Mouse (Mus musculus) embryonic facial prominence, embryonic 10.5 days (tissue): ENCODE measurements around the gene Gse1. TPM values are rescaled to one million over a fixed set of nuclear protein-coding genes. Genes with fewer than 3 reads are reported as not detected.
A peak's percentile ranks its signal among the peaks of the same experiment; 100 is the strongest.

Source experiments
- DNase-seq: peaks from one replicate; pipeline ENCODE4 v3.0.0-alpha.2; 2017; ENCODE audit warnings: low spot score
- H3K27ac ChIP-seq: fragments of 300-500 bp; sonication (generic); replicated peaks from 2 replicates; pipeline ENCODE4 v1.5.1; 2016; ENCODE audit warnings: mild to moderate bottlenecking
- H3K27me3 ChIP-seq: fragments of 300-500 bp; sonication (generic); replicated peaks from 2 replicates; pipeline ENCODE4 v1.6.1; 2016; ENCODE audit warnings: low read depth, mild to moderate bottlenecking; ENCODE audit not compliant: poor library complexity, severe bottlenecking
- H3K36me3 ChIP-seq: fragments of 300-500 bp; sonication (generic); replicated peaks from 2 replicates; pipeline ENCODE4 v1.6.1; 2016; ENCODE audit warnings: mild to moderate bottlenecking, moderate library complexity
- H3K4me1 ChIP-seq: fragments of 300-500 bp; sonication (generic); 2 replicates; pipeline ENCODE4 v1.6.1; 2016
- H3K4me3 ChIP-seq: fragments of 300-500 bp; sonication (generic); 2 replicates; pipeline ENCODE4 v1.5.1; 2016; ENCODE audit warnings: mild to moderate bottlenecking, moderate library complexity
- H3K9me3 ChIP-seq: fragments of 300-500 bp; sonication (generic); 2 replicates; pipeline ENCODE4 v1.6.1; 2016; ENCODE audit warnings: mild to moderate bottlenecking
- WGBS: fragments of 180-500 bp; shearing (Covaris S2); methylation state at CpG from one replicate; pipeline ENCODE4 v1.1.7; 2016; 5-methylcytosine and 5-hydroxymethylcytosine counted together
- polyA plus RNA-seq: library from polyadenylated mRNA; unstranded; fragments of >200 nt; fragmentation: Nextera tagmentation; extraction: Ambion mirVana; gene quantifications from 2 replicates; pipeline ENCODE4 v1.2.1, GENCODE M21; 2016

Gene Gse1
- polyA plus RNA-seq, 1 experiment from 2014 or later, result 10.2 TPM

GRCm38 (mm10) chr8:120298601-120299532, 70.6 kb downstream of the Gse1 start:
- Histone ChIP-seq H3K4me1 (peaks cover 91% of the 10 kb centered on the region), H3K27ac (peak overlapping the region; percentile 91), H3K4me3 (peak overlapping the region; percentile 38; the same call in 1 of the 2 replicates), H3K9me3 (no peaks in the 10 kb centered on the region), H3K27me3 (peaks cover 39% of the 10 kb centered on the region), H3K36me3 (no peaks in the 10 kb centered on the region)
- 27% methylated on average over 22 of the region's 22 CpGs for WGBS
- peak; percentile 86 for DNase-seq

- 4% methylated on average over 13 of the region's 13 CpGs for WGBS
- Histone ChIP-seq H3K4me3 (peak overlapping the region; percentile 14; the same call in 1 of the 2 replicates), H3K36me3 (no peaks in the 10 kb centered on the region), H3K27ac (peak overlapping the region; percentile 65), H3K27me3 (peaks cover 50% of the 10 kb centered on the region), H3K4me1 (peaks cover 86% of the 10 kb centered on the region), H3K9me3 (no peaks in the 10 kb centered on the region)
- DNase-seq, result peak; percentile 83
Measured at GRCm38 (mm10) chr8:120300601-120301141, 72.4 kb downstream of the Gse1 start.

GRCm38 (mm10) chr8:120302941-120303675, 74.9 kb downstream of the Gse1 start:
- Histone ChIP-seq H3K27ac (peak overlapping the region; percentile 74), H3K4me3 (no peak overlapping the region), H3K9me3 (no peaks in the 10 kb centered on the region), H3K27me3 (peaks cover 68% of the 10 kb centered on the region), H3K36me3 (no peaks in the 10 kb centered on the region), H3K4me1 (peaks cover 86% of the 10 kb centered on the region)
- DNase-seq, result no peak
- WGBS, result 71% methylated on average over 11 of the region's 11 CpGs

- no peak overlapping the region for H3K4me3 ChIP-seq
- H3K27me3 ChIP-seq, result peaks cover 77% of the 10 kb centered on the region
- 25% methylated on average over 9 of the region's 9 CpGs for WGBS
- no peak for DNase-seq
- H3K36me3 ChIP-seq, result no peaks in the 10 kb centered on the region
- H3K27ac ChIP-seq, result peak overlapping the region; percentile 74
- no peaks in the 10 kb centered on the region for H3K9me3 ChIP-seq
- peaks cover 86% of the 10 kb centered on the region for H3K4me1 ChIP-seq
Measured at GRCm38 (mm10) chr8:120304097-120304496, 75.8 kb downstream of the Gse1 start.

GRCm38 (mm10) chr8:120305800-120306385, 77.6 kb downstream of the Gse1 start:
- no peaks in the 10 kb centered on the region for H3K9me3 ChIP-seq
- peaks cover 81% of the 10 kb centered on the region for H3K27me3 ChIP-seq
- H3K27ac ChIP-seq, result 0 out of 2 replicates have a peak overlapping the region, but pooled peaks have one; percentile 15
- H3K4me1 ChIP-seq, result peaks cover 89% of the 10 kb centered on the region
- DNase-seq, result no peak
- H3K4me3 ChIP-seq, result no peak overlapping the region
- no peaks in the 10 kb centered on the region for H3K36me3 ChIP-seq
- WGBS, result 80% methylated on average over 10 of the region's 10 CpGs

GRCm38 (mm10) chr8:120307103-120307502, 78.8 kb downstream of the Gse1 start:
- Histone ChIP-seq H3K9me3 (no peaks in the 10 kb centered on the region), H3K27ac (peak overlapping the region; percentile 48), H3K27me3 (peaks cover 91% of the 10 kb centered on the region), H3K4me3 (no peak overlapping the region), H3K4me1 (peaks cover 87% of the 10 kb centered on the region), H3K36me3 (no peaks in the 10 kb centered on the region)
- DNase-seq, result peak; percentile 66
- 3% methylated on average over 16 of the region's 16 CpGs for WGBS

GRCm38 (mm10) chr8:120307528-120307927, 79.3 kb downstream of the Gse1 start:
- Histone ChIP-seq H3K27me3 (peaks cover 91% of the 10 kb centered on the region), H3K27ac (peak overlapping the region; percentile 48; the same call in 1 of the 2 replicates), H3K36me3 (no peaks in the 10 kb centered on the region), H3K4me3 (no peak overlapping the region), H3K4me1 (peaks cover 83% of the 10 kb centered on the region), H3K9me3 (no peaks in the 10 kb centered on the region)
- WGBS, result 44% methylated on average over 11 of the region's 11 CpGs
- DNase-seq, result no peak

GRCm38 (mm10) chr8:120308131-120308530, 79.9 kb downstream of the Gse1 start:
- H3K9me3 ChIP-seq, result no peaks in the 10 kb centered on the region
- peaks cover 86% of the 10 kb centered on the region for H3K27me3 ChIP-seq
- H3K27ac ChIP-seq, result peak overlapping the region; percentile 31
- WGBS, result 37% methylated on average over 8 of the region's 8 CpGs
- H3K4me3 ChIP-seq, result no peak overlapping the region
- H3K36me3 ChIP-seq, result no peaks in the 10 kb centered on the region
- H3K4me1 ChIP-seq, result peaks cover 77% of the 10 kb centered on the region
- DNase-seq, result peak; percentile 13

GRCm38 (mm10) chr8:120308553-120308952, 80.3 kb downstream of the Gse1 start:
- H3K27me3 ChIP-seq, result peaks cover 83% of the 10 kb centered on the region
- DNase-seq, result no peak
- no peaks in the 10 kb centered on the region for H3K9me3 ChIP-seq
- peaks cover 77% of the 10 kb centered on the region for H3K4me1 ChIP-seq
- peak overlapping the region; percentile 31 for H3K27ac ChIP-seq
- no peaks in the 10 kb centered on the region for H3K36me3 ChIP-seq
- WGBS, result 47% methylated on average over 9 of the region's 9 CpGs
- H3K4me3 ChIP-seq, result no peak overlapping the region

GRCm38 (mm10) chr8:120309326-120309725, 81.1 kb downstream of the Gse1 start:
- 60% methylated on average over 18 of the region's 18 CpGs for WGBS
- DNase-seq, result peak; percentile 60
- Histone ChIP-seq H3K27ac (peak overlapping the region; percentile 63; the same call in 1 of the 2 replicates), H3K27me3 (peaks cover 84% of the 10 kb centered on the region), H3K4me1 (peaks cover 75% of the 10 kb centered on the region), H3K9me3 (no peaks in the 10 kb centered on the region), H3K36me3 (no peaks in the 10 kb centered on the region), H3K4me3 (no peak overlapping the region)

- WGBS, result 87% methylated on average over 5 of the region's 5 CpGs
- Histone ChIP-seq H3K36me3 (no peaks in the 10 kb centered on the region), H3K27me3 (peaks cover 84% of the 10 kb centered on the region), H3K27ac (0 out of 2 replicates have a peak overlapping the region, but pooled peaks have one; percentile 63), H3K9me3 (no peaks in the 10 kb centered on the region), H3K4me1 (peaks cover 68% of the 10 kb centered on the region), H3K4me3 (no peak overlapping the region)
- no peak for DNase-seq
Measured at GRCm38 (mm10) chr8:120310063-120310462, 81.8 kb downstream of the Gse1 start.

- H3K4me1 ChIP-seq, result peaks cover 69% of the 10 kb centered on the region
- H3K9me3 ChIP-seq, result no peaks in the 10 kb centered on the region
- H3K27me3 ChIP-seq, result peaks cover 77% of the 10 kb centered on the region
- H3K4me3 ChIP-seq, result no peak overlapping the region
- no peaks in the 10 kb centered on the region for H3K36me3 ChIP-seq
- 88% methylated on average over 4 of the region's 4 CpGs for WGBS
- 0 out of 2 replicates have a peak overlapping the region, but pooled peaks have one; percentile 45 for H3K27ac ChIP-seq
- DNase-seq, result no peak
Measured at GRCm38 (mm10) chr8:120312452-120312851, 84.2 kb downstream of the Gse1 start.
